ENCODE assay signal across 13 mouse cellular contexts in genomic region chr7:83074399-83074970, GRCm38 (mm10).
DNase-seq lines count a peak whose midpoint lies in the region; ATAC-seq and TF ChIP-seq lines count a peak whose summit lies in the region.
"Had no signal": no experiment of that assay in that cellular context is flagged by ENCODE, and none has a peak within 500 bp of the region (broad histone marks: within the 10 kb centered on the region; RNA-seq: fewer than 3 reads in every experiment).

No protein-coding gene starts in this region.

- H3K27ac ChIP-seq in lung, embryonic 16.5 days (ENCODE audit: low read length) = no peak overlapping the region
- H3K27ac ChIP-seq in layer of hippocampus, adult 2 months = peak overlapping the region; percentile 85
- H3K27ac ChIP-seq: embryonic facial prominence, embryonic 13.5 days had no signal

- H3K27me3 ChIP-seq in lung, embryonic 16.5 days (ENCODE audit: control insufficient read depth, insufficient read depth, low read depth, low read length) = no peaks in the 10 kb centered on the region
- H3K27me3 ChIP-seq: embryonic facial prominence, embryonic 13.5 days had no signal

- H3K4me2 ChIP-seq in lung, embryonic 16.5 days (ENCODE audit: low read depth, low read length) = peak overlapping the region; percentile 7; the same call in 1 of the 2 replicates
- H3K4me2 ChIP-seq: embryonic facial prominence, embryonic 13.5 days; midbrain, embryonic 11.5 days had no signal

- peaks cover 10% of the 10 kb centered on the region for H3K4me1 ChIP-seq in lung, embryonic 16.5 days (replicated peaks; ENCODE audit: control insufficient read depth, insufficient read depth, low read length)

- WGBS in lung, embryonic 16.5 days = 52% methylated on average over 15 of the region's 15 CpGs

- H3K36me3 ChIP-seq in lung, embryonic 16.5 days (ENCODE audit: control insufficient read depth, insufficient read depth, low read length) = no peaks in the 10 kb centered on the region
- H3K36me3 ChIP-seq: embryonic facial prominence, embryonic 13.5 days had no signal

- peak; percentile 69 for DNase-seq in heart, adult 11 months
- DNase-seq in heart, adult 18-20 months = no peak
- no peak for DNase-seq in lung, postnatal 14 days
- peak in 1 of 2 experiments; percentile 47 for DNase-seq in layer of hippocampus, adult 2 months (ENCODE audit: low spot score in 2 of 2)
- DNase-seq in liver = no peak
- no peak for DNase-seq in urinary bladder, postnatal 14 days (ENCODE audit: low spot score)
- DNase-seq: cerebellum, adult 18-20 months; kidney, adult 8-10 months; lung, adult 2 months; thymus, postnatal 25 days had no signal

- no peak overlapping the region for H3K9ac ChIP-seq in lung, embryonic 16.5 days (ENCODE audit: low read length)
- H3K9ac ChIP-seq: embryonic facial prominence, embryonic 13.5 days had no signal

- no peak for TF ChIP-seq CTCF in layer of hippocampus, adult 2 months (conservative IDR thresholded peaks at IDR 0.05)

- no peak overlapping the region for H3K4me3 ChIP-seq in lung, embryonic 16.5 days (ENCODE audit: low read length)
- peak overlapping the region; percentile 46 for H3K4me3 ChIP-seq in layer of hippocampus, adult 2 months
- H3K4me3 ChIP-seq: embryonic facial prominence, embryonic 13.5 days had no signal

- no peaks in the 10 kb centered on the region for H3K9me3 ChIP-seq in lung, embryonic 16.5 days (ENCODE audit: control insufficient read depth, low read length)
- H3K9me3 ChIP-seq: embryonic facial prominence, embryonic 13.5 days had no signal

- no peak for ATAC-seq in lung, embryonic 16.5 days (ENCODE audit: low read depth)
